Mouse (Mus musculus) olfactory bulb, adult 2 months (tissue): ENCODE results near the gene Pigb.

ENCODE experiments used
- CTCF ChIP-seq: fragments of 200-500 bp; IDR thresholded peaks from 2 replicates; pipeline ENCODE4 v1.5.1; 2012; ENCODE audit warnings: low read depth, mild to moderate bottlenecking, low read length, moderate library complexity; ENCODE audit not compliant: insufficient read depth
- POLR2A ChIP-seq: fragments of 200-500 bp; IDR thresholded peaks from 2 replicates; pipeline ENCODE4 v1.6.1; 2012; ENCODE audit warnings: mild to moderate bottlenecking, low read depth, low read length, moderate library complexity; ENCODE audit not compliant: insufficient read depth

- TF ChIP-seq CTCF (no peak), POLR2A (no peak)
Measured at GRCm38 (mm10) chr9:73089222-73089920, 49.2 kb upstream of the Pigb start.
